Mouse (Mus musculus) lung, adult 2 months (tissue): ENCODE measurements around the gene Ccdc121. TPM values are rescaled to one million over a fixed set of nuclear protein-coding genes. Genes with fewer than 3 reads are reported as not detected.
"Not testable (repeated sequence)": the region's sequence is repeated elsewhere in the genome, so short reads cannot be mapped to it uniquely, and the experiment has no call there.

ENCODE experiments used
- DNase-seq: peaks from one replicate; pipeline ENCODE4 v3.0.0; 2022
- H3K4me1 ChIP-seq: fragments of 200-500 bp; 2 replicates; pipeline ENCODE4 v1.6.1; 2011; ENCODE audit warnings: low read length; ENCODE audit not compliant: control insufficient read depth, insufficient read depth
- H3K4me3 ChIP-seq: fragments of 200-500 bp; replicated peaks from 2 replicates; pipeline ENCODE3; 2011; ENCODE audit warnings: low read depth, mild to moderate bottlenecking, control low read depth, low read length; ENCODE audit errors: extremely low read depth
- CTCF ChIP-seq: fragments of 200-500 bp; IDR thresholded peaks from 2 replicates; pipeline ENCODE4 v1.5.1; 2011; ENCODE audit warnings: mild to moderate bottlenecking, low read length, control low read depth; ENCODE audit not compliant: insufficient read depth
- POLR2A ChIP-seq: fragments of 200-500 bp; IDR thresholded peaks from 2 replicates; pipeline ENCODE4 v1.6.1; 2011; ENCODE audit warnings: low read depth, mild to moderate bottlenecking, control low read depth, low read length, borderline replicate concordance; ENCODE audit errors: extremely low read depth
- WGBS: fragments of 180-500 bp; shearing (Covaris S2); methylation state at CpG from one replicate; pipeline ENCODE4 v1.1.7; 2018; 5-methylcytosine and 5-hydroxymethylcytosine counted together
- polyA plus RNA-seq: library from polyadenylated mRNA; depleted of rRNA; stranded (reverse); fragments of >200 nt; gene quantifications from 2 replicates; pipeline ENCODE4 v1.2.3, GENCODE M21; 2012

Gene Ccdc121
- polyA plus RNA-seq, 1 experiment, result 0.79 TPM

DNA sequence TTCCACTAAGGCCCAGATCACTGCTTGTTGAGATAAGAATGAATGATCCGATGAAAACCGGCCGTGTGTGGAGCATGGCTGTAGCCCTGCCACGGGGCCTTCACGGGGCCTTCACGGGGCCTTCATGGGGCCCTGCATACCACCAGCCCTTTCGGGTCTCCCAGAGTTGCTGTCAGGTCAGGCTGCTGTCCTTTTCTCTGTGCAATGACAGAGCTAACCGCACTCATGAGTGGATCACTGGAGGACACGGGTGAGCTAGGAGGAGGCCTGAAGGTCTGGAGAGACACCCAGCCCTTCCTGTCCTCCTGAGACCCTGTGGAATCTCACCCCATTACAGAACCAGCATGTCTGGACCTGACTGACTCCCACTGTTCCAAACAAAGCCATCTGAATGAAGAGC, 6.8 kb upstream of the Ccdc121 start:
- no peaks in the 10 kb centered on the region for H3K4me1 ChIP-seq
- no peak overlapping the region for H3K4me3 ChIP-seq
- 87% methylated on average over 9 of the region's 9 CpGs for WGBS
- no peak for DNase-seq
- TF ChIP-seq CTCF (no peak), POLR2A (no peak)

DNA sequence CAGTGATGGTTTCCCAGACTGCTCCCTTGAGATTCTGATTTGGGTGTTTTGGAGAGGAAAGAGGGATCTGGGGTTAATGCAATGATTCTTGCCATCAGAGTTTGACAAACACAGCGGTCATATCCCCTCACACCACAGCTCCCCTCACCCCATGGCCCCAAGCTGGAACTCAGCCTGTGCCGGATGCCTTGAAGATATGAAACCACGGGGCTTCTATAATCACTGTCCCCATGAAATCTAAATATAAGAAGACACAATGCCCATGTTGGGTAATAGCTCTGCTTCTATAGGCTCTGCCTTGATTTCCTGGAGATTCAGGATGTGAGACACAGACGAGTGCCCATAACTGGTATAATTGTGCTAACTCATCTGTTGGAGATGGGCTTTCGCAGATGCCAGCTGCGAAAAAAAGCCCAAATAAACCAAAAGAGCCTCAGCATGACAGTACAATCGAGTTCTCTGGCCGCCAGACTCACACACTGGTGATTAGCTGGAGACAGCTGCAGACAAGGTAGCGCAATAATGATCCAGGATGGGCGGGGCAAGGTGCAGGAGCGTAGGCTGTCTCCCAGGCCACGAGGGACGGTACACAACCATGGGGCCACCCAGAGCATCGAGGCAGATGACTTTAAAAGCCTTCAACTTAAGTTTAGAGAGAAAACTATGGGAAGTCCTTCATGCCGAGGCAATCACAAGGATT, 1.3 kb upstream of the Ccdc121 start:
- no peak for DNase-seq
- Histone ChIP-seq H3K4me3 (no peak overlapping the region), H3K4me1 (no peaks in the 10 kb centered on the region)
- TF ChIP-seq CTCF (no peak), POLR2A (no peak)
- 73% methylated on average over 15 of the region's 15 CpGs for WGBS

DNA sequence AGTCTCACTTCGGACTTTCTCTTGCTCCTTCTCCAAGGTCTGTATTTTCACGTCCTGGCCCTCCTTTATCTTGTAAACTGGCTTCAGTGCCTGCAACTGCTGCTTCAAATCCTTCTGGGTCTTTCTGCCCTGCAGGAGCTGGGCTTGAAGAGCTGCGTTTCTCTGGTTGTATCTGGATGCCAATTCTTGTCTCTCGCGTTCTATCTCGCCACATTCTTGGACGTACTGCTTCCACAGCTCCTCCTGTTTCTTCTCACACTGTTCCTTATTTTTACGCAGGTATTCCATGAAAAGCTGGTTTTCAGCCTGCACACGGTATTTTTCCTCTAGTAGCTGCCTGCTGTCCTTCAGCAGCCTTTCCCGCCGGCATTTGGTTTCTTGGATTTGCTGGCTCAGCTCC, 396 bp downstream of the Ccdc121 start:
- H3K4me1 ChIP-seq, H3K4me3 ChIP-seq, DNase-seq: not testable (repeated sequence)
- WGBS, result 55% methylated on average over 11 of the region's 11 CpGs

- Histone ChIP-seq H3K4me3 (no peak overlapping the region), H3K4me1 (peaks cover 6% of the 10 kb centered on the region; the same call in 1 of the 2 replicates)
- WGBS, result 19% methylated on average over 8 of the region's 8 CpGs
- TF ChIP-seq POLR2A, result no peak
- TF ChIP-seq CTCF, result no peak
- no peak for DNase-seq
Observed at GRCm38 (mm10) chr1:181505367-181505766, 5.9 kb downstream of the Ccdc121 start.

DNA sequence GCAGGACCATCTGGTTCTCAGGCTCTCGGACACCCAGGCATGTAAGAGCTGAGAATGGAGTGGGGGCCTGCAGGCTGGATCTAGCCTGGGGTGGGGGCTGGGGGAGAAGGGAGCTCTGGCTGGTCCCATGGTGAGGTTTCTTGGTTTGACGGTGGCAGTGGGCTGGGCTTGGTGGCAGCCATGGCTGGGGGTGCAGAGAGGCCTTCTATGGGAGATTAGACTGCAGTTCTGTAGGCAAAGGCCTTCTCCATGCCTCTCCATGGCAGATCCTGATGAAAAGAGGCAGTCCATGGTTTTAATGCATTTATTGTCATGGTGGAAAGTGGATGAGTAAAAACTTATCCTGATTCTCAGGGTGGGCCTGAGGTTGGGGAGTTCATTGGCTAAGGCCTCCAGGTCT, 7.8 kb downstream of the Ccdc121 start:
- Histone ChIP-seq H3K4me3 (no peak overlapping the region), H3K4me1 (peaks cover 6% of the 10 kb centered on the region; the same call in 1 of the 2 replicates)
- 94% methylated on average over 2 of the region's 2 CpGs for WGBS
- TF ChIP-seq CTCF (no peak), POLR2A (no peak)
- no peak for DNase-seq

GRCm38 (mm10) chr1:181484696-181485095, 26.6 kb downstream of the Ccdc121 start:
- DNase-seq, result no peak
- no peaks in the 10 kb centered on the region for H3K4me1 ChIP-seq
- no peak for TF ChIP-seq CTCF
- no peak for TF ChIP-seq POLR2A
- 70% methylated on average over 5 of the region's 5 CpGs for WGBS
- no peak overlapping the region for H3K4me3 ChIP-seq

GRCm38 (mm10) chr1:181476557-181476956, 34.7 kb downstream of the Ccdc121 start:
- 48% methylated on average over 6 of the region's 6 CpGs for WGBS
- no peak for TF ChIP-seq POLR2A
- no peak for TF ChIP-seq CTCF
- DNase-seq, result no peak
- no peak overlapping the region for H3K4me3 ChIP-seq
- H3K4me1 ChIP-seq, result no peaks in the 10 kb centered on the region

DNA sequence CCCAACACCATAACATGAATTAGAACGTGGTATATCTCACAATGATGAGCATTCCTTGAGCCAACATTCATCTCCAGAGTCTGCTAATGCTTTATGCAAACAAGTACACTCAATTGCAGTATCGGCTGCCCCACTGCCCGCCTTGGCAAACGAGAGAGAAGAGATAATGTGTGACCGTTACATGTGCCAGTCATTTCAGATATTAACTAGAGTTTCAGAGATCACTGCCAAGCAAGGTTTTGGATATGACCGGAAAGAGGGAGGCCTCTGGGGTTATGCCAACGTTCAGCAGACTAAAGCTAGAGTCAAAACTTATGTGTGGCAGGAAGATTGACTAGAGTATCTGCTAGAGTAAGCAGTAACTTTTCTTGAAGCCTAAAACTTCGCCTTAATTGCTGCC, 35.1 kb downstream of the Ccdc121 start:
- TF ChIP-seq CTCF (no peak), POLR2A (no peak)
- no peak overlapping the region for H3K4me3 ChIP-seq
- WGBS, result 62% methylated on average over 8 of the region's 8 CpGs
- H3K4me1 ChIP-seq, result no peaks in the 10 kb centered on the region
- no peak for DNase-seq

- H3K4me1 ChIP-seq, result no peaks in the 10 kb centered on the region
Observed at GRCm38 (mm10) chr1:181469415-181469814, 41.8 kb downstream of the Ccdc121 start.

GRCm38 (mm10) chr1:181467321-181467670, 44.0 kb downstream of the Ccdc121 start:
- TF ChIP-seq CTCF, result no peak
- TF ChIP-seq POLR2A, result no peak
- no peak for DNase-seq
- Histone ChIP-seq H3K4me1 (no peaks in the 10 kb centered on the region), H3K4me3 (no peak overlapping the region)
- WGBS, result 85% methylated on average over 6 of the region's 6 CpGs

More at GRCm38 (mm10) chr1:181469415-181469814, 41.8 kb downstream of the Ccdc121 start:
- no peak for TF ChIP-seq CTCF
- no peak for TF ChIP-seq POLR2A
- DNase-seq, result no peak
- no peak overlapping the region for H3K4me3 ChIP-seq
- 74% methylated on average over 8 of the region's 8 CpGs for WGBS
